Mouse (Mus musculus) frontal cortex, postnatal 36 days (tissue): ENCODE results near the gene Crkl.
A peak's percentile ranks its signal among the peaks of the same experiment; 100 is the strongest.
"Not testable (repeated sequence)": the region's sequence is repeated elsewhere in the genome, so short reads cannot be mapped to it uniquely, and the experiment has no call there.

ENCODE experiments used
- DNase-seq, 2 experiments: peaks; one replicate each; pipeline ENCODE4 v3.0.0; 2022; ENCODE audit warnings: low spot score in 2 of 2

Crkl gene

GRCm38 (mm10) chr16:17486505-17486904, 34.7 kb downstream of the Crkl start:
- DNase-seq, result no peak

GRCm38 (mm10) chr16:17488478-17489468, 37.0 kb downstream of the Crkl start:
- DNase-seq, result no peak

GRCm38 (mm10) chr16:17489469-17490111, 37.8 kb downstream of the Crkl start, which contains the start of gene Aifm3:
Gene Aifm3 (plus strand): TSS chr16:17489611.
- peak in 1 of 2 experiments; percentile 36 for DNase-seq

GRCm38 (mm10) chr16:17491154-17491553, 39.4 kb downstream of the Crkl start:
- DNase-seq, result no peak

GRCm38 (mm10) chr16:17491896-17492561, 40.2 kb downstream of the Crkl start:
- DNase-seq, result peak; percentile 48 to 51

- peak; percentile 84 to 95 for DNase-seq
Measured at GRCm38 (mm10) chr16:17496499-17497305, 44.9 kb downstream of the Crkl start.

- DNase-seq, result no peak
Measured at GRCm38 (mm10) chr16:17499249-17499883, 47.6 kb downstream of the Crkl start.

- no peak for DNase-seq
Measured at GRCm38 (mm10) chr16:17502681-17503080, 50.9 kb downstream of the Crkl start.

- DNase-seq, result no peak
Measured at GRCm38 (mm10) chr16:17507018-17507552, 55.3 kb downstream of the Crkl start.

GRCm38 (mm10) chr16:17508031-17508430, 56.2 kb downstream of the Crkl start:
- DNase-seq, result not testable (repeated sequence)

GRCm38 (mm10) chr16:17508546-17509239, 56.9 kb downstream of the Crkl start, which contains the start of gene Lztr1:
Gene Lztr1 (plus strand): TSS chr16:17508688.
- peak; percentile 93 to 94 for DNase-seq

GRCm38 (mm10) chr16:17509240-17509597, 57.4 kb downstream of the Crkl start:
- no peak for DNase-seq

GRCm38 (mm10) chr16:17510143-17510542, 58.4 kb downstream of the Crkl start:
- no peak for DNase-seq

GRCm38 (mm10) chr16:17510686-17511085, 58.9 kb downstream of the Crkl start:
- DNase-seq, result no peak

- no peak for DNase-seq
Measured at GRCm38 (mm10) chr16:17511431-17511830, 59.6 kb downstream of the Crkl start.

- no peak for DNase-seq
Measured at GRCm38 (mm10) chr16:17518910-17519309, 67.1 kb downstream of the Crkl start.

- DNase-seq, result no peak
Measured at GRCm38 (mm10) chr16:17524156-17524555, 72.4 kb downstream of the Crkl start.

- no peak for DNase-seq
Measured at GRCm38 (mm10) chr16:17525524-17525923, 73.7 kb downstream of the Crkl start.

- no peak for DNase-seq
Measured at GRCm38 (mm10) chr16:17526223-17526622, 74.4 kb downstream of the Crkl start.

- DNase-seq, result no peak
Measured at GRCm38 (mm10) chr16:17527606-17528005, 75.8 kb downstream of the Crkl start.
